Mouse (Mus musculus) lung, postnatal 25 days (tissue): Measurements from ENCODE around the gene Cxcl2.

Experiments used
- DNase-seq: peaks from one replicate; pipeline ENCODE4 v3.0.0; 2022; ENCODE audit warnings: low spot score

Gene Cxcl2

DNA sequence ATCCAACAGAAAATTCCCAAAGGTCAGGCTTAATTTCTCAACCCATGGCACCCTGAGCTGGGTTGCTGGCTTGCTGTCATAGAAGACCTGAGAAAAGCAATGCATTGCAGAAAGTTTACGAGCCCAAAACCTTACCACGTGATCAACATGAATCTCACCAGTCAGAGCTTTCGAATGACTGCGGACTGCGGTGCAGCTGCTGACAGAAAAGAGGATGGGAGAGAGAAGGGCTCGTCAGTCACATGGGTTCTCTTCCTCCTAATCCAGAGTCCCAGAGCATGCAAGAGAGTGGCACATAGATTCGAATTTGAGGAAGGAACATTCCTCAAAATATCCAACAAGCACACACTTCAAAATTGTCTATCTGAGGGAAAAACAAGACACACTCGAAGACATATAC, 9.4 kb upstream of the Cxcl2 start:
- DNase-seq: no peak

DNA sequence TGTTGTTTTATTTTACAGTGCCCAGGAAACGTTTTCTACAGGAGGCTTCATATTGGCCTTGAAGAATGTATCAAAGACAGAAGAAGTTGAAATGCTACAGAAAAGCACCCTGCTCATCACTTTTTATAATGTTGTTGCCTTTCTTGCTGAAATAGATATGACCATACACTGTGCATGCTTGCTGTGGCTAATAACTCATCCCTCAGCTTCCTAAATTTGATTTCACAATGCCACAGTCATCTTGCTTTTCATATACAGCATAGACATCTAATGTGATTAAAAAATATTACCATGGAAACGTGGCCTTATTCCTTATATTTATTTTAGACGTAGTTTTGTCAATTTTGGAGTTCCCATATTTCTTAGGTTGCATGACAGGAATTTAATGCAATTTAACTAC, 6.2 kb upstream of the Cxcl2 start:
- DNase-seq: no peak

DNA sequence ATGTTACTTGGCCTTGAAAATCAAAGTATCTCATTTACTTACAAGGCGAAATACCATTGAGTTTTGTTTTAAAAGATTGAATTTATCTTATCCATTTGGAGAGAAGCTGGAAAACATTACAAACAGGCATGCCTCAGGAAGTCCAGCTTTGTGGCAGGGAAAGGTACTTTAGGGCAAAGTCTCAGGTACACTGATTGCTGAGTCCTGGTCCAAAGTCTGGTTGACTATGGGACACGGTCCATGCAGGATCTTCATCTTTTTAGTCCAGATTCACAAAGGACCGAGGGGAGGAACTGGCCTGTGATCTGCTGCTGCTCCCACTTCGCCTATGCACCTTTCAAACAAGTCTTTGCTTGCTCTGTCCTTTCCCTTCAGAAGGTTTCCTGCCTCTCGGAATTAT, 4.4 kb upstream of the Cxcl2 start:
- DNase-seq: no peak

DNA sequence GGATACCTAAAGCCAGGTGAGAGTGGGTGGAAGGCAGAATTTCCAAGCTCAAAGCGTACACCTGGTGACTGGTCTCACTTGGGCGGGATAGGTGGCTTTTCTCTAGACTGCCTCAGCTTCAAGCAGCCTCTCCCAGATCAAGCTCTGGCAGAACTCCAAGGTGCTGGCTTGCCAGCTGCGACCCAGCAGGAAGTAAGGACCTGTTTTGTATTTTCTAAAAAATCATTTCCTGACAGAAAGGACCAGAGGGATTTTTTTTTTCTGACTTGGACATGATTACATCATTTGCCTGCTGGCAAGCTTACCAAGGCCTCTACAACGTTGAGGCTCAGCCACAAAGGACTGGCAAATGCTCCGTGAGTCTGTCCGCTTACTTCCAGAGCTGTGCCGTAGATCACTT, 3.5 kb upstream of the Cxcl2 start:
- peak; percentile 73 for DNase-seq

GRCm38 (mm10) chr5:90900688-90901087, 3.0 kb upstream of the Cxcl2 start:
- DNase-seq: no peak

DNA sequence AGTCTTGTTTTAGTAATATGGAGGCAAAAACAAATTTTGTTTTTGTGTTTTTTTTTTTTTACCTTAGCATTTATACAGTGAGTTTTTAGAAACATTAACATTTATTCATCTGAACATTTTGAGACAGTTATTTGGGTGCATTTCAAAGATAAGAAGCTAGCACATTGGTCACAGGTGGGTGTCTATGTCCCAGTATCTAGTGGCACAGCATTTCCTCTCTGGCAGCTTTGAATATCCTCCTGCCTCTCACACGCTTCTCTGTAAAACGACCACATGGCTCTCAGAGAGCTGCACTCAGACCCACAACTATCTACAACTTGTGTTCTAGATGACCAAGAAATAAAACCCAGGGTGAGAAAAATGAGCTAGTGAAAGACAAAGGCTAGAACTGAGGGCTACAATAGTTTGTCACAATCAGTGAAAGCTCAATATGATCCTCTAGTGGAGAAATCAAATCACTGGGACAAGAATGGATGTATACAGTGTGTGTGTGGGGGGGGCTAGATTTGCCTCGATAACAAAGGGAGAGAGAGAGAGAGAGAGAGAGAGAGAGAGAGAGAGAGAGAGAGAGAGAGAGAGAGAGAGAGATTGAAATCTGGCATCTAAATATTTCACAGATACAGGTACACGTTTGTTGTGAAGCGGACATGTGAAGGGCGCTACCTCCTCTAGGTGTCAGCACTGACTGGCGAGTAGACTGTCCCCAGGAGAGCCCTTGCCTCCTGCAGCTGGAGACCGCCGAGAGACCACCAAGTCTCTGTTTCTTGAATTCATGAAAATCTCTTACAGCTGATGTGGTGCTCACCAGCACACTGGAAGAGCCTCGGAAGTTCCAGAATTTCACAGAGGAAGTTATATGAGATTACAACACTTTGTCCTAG, 1.1 kb upstream of the Cxcl2 start:
- no peak for DNase-seq

GRCm38 (mm10) chr5:90908983-90909382, 5.3 kb downstream of the Cxcl2 start:
- peak; percentile 54 for DNase-seq

DNA sequence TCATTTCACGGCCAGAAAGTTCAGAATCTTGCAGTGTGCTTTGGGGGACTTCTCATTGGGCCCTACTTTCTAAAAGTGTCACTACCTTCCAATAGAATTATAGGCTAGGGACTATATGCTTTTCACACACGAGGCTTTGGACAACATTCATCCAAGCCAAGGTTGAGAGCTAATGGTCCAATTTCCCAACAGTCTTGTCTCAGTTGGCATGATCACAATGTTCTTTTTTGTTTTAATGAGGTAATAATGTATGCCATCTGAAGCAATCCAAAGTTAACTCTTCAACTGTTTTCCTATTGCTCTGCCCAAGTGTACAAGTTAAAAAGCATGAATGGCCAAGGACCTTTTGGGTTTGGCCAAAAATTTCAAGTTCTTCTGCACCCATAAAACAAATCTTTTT, 15.8 kb downstream of the Cxcl2 start:
- DNase-seq: no peak

DNA sequence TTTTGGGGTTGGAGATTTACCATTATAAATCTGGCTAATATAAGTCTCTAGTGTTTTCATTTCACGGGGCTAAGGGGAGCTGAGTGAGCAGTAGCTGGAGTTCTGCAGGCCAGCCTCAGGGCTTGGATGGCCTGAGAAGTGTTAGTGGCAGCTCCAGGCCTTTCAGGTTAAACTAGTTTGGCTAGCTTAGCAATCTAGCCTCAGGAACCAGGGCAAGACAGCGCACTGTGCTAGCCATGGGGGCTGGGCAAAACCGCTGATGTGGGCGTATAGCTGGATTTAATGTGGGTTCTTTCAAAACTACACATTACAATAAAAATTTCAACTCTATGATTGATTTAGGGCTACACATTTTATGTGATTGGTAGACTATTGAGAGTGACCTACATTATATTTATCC, 19.3 kb downstream of the Cxcl2 start:
- peak; percentile 32 for DNase-seq

DNA sequence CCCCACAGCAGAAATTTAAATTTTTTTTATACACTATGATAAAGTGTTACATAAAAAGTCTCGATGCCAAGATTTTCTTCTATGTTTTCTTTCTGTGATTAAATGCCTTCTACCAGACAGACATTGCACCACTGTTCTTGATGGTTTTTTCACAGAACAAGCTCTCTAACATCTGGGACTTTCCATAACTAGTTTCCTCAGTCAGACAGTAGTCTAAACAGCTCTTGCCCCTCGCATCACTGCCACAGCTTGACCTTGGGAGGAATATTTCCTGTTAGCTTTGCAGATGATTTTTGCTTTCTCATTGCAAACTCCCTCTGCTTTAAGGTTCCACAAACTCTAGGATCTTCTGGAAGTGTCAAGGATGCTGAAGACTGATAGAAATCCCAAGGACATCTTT, 26.9 kb downstream of the Cxcl2 start:
- DNase-seq: no peak

GRCm38 (mm10) chr5:90930971-90931851, 27.5 kb downstream of the Cxcl2 start, which contains the start of gene Mthfd2l:
Gene Mthfd2l (plus strand): TSS chr5:90931117.
- peak; percentile 80 for DNase-seq

DNA sequence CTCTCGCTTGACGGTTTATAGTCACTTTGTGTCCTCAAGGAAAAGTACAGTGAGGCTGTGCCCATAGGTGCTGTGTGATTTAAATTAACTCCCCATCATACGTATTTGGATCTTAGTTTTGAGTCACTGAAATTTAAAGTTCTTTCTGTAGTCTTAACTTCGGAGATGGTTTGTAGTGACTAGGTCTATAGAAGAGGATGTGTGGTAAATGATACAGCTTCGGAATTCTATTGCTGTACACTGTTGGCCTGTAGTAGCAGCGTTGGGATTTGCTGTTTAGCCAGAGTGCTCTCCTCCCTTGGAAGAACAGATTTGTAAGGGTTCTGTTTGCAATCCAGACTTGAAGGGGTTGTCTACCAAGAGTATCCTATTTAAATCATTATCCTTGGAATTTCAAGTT, 28.2 kb downstream of the Cxcl2 start:
- no peak for DNase-seq

DNA sequence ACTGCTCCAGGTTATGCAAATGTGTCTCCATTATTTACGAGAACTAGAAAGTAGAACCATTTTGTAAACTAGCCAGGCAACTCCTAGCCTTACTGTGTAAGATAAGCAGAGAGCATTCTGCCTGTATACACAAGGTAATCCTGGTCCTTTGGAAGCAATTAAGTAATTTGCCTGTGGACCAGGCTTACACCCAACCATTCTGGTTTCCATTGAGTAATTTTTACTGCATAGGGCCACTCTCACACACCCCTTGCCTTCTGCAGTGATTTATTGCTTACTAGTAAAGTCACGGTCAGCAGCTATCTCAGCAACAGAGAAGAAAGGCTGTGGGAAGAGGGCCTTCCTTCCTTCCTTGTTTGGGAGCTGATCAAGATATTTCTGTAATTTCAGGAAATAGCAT, 33.0 kb downstream of the Cxcl2 start:
- DNase-seq: no peak

- DNase-seq: no peak
Observed at GRCm38 (mm10) chr5:90945453-90945852, 41.8 kb downstream of the Cxcl2 start.

DNA sequence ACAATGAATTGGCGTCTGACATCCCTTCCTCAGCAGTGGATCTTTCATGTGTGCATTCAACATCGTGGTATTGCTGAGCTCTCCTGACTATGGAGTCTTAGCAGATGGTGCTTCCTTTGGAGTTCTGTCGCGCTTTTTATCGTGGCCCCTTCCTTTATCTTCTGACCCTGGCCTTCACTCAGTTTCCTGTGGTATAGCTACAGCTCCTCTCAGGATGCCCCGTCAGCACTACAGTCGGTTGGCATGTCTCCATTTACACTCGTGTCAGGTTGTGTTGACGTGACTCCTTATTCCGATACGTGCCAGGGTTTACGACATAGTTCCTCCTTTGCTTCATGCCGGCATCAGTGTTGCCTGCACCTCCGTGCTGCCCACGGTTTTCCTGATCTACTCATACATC, 45.8 kb downstream of the Cxcl2 start:
- DNase-seq: no peak

GRCm38 (mm10) chr5:90951475-90951874, 47.8 kb downstream of the Cxcl2 start:
- peak; percentile 72 for DNase-seq

- DNase-seq: no peak
Observed at GRCm38 (mm10) chr5:90952731-90953481, 49.2 kb downstream of the Cxcl2 start.
